Mouse (Mus musculus) layer of hippocampus, adult 11-12 months (tissue): ENCODE results near the gene Myh11.

Experiments used
- DNase-seq: peaks from one replicate; pipeline ENCODE4 v3.0.0; 2022; ENCODE audit warnings: low spot score

Gene Myh11

DNA sequence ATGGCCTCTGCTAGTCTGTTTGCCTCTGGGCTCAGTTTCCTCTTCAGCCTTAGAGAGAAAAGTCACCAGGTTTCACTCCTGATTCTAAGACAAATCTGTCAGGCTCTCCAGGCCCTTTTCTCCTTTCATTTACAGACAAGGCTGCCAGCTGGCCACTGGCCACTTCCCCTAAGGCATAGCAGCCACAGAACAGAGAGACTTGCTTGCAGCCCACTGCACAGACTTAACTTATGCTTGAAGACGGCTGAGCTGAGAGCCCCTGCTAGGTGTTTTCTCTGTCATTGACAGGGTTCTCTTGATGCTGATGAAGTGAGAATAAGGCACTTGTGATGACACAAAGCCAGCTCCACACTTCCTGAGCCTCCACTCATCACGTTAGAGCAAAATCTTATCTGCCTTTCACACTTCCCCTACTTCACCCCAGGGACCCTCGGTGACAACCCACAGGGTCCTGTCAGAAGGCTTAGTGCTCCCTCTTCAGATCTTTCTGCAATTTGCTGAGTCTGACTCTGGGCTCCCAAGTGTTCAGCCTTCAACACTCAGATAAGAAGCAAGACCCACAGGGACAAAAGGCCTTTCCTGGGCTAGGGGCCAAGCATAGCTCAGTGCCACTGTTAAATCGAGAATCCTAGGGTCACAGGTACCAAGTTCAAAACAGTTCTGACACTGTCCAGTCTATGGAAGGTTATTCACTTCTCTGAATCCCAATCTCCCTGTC, 25.8 kb downstream of the Myh11 start:
- DNase-seq: no peak

DNA sequence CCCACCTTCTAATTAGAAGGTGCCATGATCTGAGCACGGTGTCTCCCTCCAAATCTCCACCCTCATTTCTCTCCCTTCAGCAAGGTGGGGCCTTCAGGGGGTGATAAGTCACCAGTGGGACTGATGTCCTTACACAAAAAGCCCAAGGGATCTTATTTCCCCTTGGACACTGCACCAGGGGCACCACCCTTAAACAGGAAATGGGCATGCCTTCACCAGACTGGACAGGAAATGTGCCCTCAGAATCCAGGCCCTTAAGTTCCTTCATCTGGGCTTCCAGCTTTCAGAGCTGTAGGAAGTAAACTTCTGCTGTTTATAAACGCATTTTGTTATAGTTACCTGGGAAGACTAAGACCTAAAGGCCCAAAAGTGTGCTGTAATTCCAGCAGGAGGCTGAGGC, 26.7 kb downstream of the Myh11 start:
- DNase-seq: no peak

DNA sequence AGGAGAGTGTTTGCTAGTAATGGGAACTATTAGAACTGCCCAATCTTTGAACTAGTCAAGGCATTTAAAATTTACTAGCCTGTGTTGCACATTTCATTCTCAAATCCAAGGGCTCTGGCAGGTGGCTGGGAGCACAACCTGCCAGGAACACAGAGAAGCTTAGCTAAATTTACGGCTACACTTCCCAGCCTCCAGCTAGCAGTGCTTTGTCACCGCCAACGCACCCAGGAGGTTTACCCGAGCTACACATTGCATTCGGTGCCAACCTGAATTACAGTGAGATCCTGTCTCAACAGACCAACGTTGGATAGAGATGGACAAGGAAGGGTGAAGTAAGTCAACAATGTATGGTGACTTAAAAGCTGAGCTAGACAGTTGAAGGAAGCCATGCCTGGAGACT, 27.9 kb downstream of the Myh11 start:
- DNase-seq: no peak

DNA sequence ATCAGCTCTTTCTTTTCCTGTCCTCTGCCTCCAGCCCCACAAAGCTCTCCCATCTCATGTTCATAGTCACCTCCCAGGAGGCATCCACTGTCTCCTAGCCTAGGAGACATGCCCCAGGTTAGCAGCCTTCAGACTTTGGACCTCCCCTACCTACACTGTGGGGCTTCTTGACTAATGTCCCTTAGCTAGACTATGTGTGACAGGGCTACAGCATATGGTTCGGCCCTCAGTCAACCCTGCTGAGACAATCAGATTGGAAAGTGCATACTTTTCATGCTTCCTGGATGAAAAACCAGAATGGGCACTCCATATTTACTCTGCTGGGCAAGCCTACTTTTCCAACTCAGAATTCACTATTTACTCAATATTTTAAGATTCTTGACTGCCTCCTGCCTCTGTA, 28.8 kb downstream of the Myh11 start:
- no peak for DNase-seq

DNA sequence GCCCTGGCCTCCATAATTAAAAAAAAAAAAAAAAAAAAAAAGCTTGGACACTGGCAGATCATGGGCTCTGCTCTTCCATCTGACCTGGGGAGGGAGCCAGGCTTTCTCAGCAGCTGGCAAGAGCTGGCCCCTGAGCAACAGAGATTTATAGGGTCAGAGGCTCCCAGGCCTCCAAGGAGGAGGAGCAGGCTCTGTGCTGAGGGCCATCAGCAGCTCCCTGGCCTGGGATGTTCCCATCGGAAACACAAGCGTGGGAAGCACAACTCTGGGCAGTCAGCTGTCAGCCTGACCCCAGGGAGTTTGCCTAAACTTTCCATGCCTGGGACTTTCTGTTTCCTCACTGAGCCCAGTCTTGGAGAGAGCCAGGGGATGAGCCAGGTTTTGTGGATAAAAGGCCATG, 32.3 kb downstream of the Myh11 start:
- DNase-seq: no peak

DNA sequence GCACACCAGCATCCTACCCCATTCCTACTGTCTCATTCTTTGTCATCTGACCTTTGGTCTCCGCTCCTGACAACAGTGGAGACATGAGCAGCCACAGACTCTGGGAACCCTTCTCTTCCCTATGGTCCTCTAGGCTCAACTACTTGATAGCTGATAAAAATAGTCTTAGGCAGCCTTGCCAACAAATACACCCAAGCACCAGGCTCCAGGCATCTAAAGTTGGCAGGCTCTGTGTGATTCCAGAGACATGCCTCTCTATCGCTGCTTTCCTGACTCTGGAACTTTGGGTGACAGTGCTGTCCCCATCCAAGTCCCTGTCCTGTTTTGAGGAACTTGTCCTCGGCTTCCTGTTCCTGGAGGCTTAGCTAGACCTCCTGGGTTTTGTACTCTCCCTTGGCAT, 37.6 kb downstream of the Myh11 start:
- no peak for DNase-seq

DNA sequence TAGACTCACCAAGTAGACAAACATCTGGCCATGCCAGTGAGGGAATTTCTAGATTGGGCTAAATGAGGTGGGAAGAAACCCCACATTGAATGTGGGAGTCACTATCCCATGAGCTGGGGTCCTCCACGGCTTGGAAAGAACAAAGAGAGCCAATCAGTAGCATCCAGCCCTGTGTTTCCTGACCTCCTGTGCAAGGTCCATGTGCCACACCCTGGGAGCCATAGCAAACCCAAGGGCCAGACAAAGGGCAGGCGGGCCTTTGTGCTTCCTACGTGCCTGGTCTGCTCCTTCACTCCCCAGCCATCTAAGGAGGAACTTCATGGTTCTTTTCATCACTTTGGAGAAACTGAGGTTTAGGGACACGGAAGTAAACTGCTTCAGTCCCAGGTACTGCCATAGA, 38.3 kb downstream of the Myh11 start:
- no peak for DNase-seq

DNA sequence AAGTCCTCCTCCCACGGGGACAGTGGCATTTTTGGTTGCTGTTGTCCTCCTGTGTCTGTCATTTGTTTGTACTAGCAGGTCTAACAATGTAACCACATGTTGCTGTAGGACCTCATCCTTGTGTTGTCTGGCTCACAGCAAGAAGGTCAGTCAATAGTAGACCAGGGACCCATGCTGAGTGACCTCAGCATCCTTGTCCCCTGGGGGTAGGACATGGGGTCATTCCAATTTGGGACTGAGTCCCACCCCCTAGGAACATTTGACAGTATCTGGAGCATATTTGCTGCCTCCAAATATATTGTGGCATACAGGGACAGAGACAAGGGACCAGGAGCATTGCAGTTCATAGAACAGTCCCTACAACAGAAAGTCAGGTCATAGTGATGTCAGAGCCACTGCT, 41.3 kb downstream of the Myh11 start:
- DNase-seq: no peak

DNA sequence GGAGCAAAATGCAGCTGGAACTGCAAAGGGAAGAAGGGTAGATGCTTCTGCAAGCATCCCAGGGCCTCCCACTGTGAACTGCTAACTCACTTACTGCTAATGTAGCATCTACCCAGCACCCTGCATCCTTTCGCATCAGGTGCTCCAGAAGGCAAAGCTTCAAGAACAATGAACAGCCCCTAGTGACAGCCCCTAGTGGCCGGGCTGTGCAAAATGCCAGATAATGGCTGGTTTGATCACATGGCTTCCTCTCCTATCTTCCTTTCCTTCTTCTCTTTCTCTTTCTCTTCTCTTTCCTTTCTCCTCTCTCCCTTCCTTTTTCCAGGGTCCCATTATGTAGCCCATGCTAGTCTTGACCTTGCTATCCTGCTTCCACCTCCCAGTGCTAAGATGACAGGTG, 48.6 kb downstream of the Myh11 start:
- DNase-seq: no peak

DNA sequence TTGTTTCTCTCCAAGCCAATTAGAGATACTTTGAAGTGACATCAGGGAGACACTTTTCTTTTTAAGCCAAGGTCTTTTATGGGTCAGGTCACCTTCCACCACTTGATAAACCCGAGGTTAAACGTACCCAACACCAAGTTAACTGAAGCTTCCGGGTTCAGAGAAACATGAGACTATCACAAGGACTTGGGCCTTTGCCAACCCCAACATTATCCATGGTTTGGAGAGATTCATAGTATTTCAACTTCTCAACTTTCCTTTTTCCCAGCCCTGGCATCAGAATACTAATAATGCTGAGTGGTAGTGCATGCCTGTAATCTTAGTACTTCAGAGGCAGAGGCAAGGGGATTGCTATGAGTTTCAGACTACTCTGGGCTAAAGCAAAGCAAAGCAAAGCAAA, 49.1 kb downstream of the Myh11 start:
- DNase-seq: no peak

DNA sequence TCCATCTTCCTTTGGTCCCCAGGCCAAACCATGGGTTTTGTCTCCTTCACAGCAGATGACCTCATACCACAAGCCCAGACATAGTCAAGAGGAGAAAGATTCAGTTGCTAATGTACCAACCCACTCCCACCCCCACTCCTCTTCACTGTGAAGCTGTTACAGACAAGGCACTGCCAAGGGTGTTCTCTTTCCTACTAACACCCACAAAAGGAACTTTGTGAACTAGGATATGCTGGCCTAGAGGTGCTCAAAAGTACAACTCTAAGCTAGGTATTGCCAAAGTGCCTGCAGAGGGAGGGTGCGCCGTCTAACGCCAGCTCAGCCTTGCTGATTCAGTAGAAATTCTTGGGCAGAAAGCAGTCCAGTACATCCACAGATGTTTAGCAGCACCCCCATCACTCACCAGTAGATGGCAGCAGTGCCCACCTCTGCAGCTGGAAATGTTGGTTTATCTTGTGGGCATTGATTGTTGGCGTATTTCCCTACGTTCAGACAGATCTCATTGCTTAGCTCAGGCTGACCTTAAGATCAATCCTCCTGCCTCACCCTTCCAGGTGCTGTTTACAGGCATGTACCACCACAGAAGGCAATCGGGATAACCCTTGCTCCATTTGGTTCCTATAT, 54.0 kb downstream of the Myh11 start:
- DNase-seq: peak; percentile 84

DNA sequence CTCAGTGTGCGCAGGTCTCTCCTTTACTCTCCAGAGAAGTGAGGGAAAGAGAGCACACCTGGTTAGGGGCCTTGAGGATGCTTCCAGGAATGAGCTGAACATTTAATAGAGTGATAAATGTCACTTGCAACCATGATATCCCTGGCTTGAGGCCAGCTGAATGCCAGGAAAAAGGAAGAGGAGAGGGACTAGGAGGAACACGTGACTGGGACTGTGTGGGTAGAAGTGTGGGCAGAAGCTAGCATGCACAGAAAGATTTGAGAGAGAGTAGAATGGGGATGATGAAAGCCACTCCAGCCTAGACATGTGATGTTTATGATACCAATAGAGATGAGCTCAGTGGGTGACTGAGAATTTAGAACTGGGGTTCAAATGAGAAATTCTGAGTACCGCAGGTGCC, 76.0 kb downstream of the Myh11 start:
- peak; percentile 18 for DNase-seq

DNA sequence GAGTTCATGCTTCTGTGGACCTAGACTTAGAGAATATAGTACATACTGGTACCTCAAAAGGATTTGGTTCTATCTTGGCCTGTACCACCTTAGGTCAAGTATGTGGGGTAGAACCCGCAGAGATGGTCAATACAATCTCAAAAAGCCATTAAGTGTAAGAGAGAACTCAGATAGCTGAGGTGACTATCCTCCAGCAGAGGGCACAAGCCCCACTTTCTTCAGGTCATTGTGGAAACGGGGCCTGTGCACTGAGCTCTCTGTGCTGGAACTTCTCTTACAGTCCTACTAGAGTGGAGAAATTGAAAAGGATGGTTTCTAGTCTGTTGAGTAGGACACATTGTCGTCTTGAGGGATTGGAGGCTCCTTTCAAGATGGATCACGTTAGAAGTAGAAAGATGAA, 92.4 kb downstream of the Myh11 start:
- no peak for DNase-seq

DNA sequence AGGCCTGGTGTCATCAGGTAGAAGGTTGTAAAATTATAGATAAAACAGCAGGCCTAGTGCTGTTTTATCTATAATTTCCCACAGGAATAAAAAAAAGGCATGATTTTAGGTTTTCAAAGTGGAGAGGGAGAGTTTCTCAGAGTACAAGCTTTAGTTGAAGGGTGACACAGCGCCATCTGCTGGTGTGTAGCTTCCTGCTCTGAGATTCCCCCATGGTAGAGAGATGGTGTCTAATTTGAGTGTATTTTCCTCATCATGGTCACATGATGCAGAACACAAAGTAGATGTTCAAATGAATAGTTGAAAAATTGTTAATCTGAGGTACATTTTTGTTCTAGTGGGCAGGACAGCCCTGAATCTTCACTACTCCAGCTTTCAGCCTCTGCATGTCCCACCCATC, 95.7 kb downstream of the Myh11 start:
- peak; percentile 77 for DNase-seq

DNA sequence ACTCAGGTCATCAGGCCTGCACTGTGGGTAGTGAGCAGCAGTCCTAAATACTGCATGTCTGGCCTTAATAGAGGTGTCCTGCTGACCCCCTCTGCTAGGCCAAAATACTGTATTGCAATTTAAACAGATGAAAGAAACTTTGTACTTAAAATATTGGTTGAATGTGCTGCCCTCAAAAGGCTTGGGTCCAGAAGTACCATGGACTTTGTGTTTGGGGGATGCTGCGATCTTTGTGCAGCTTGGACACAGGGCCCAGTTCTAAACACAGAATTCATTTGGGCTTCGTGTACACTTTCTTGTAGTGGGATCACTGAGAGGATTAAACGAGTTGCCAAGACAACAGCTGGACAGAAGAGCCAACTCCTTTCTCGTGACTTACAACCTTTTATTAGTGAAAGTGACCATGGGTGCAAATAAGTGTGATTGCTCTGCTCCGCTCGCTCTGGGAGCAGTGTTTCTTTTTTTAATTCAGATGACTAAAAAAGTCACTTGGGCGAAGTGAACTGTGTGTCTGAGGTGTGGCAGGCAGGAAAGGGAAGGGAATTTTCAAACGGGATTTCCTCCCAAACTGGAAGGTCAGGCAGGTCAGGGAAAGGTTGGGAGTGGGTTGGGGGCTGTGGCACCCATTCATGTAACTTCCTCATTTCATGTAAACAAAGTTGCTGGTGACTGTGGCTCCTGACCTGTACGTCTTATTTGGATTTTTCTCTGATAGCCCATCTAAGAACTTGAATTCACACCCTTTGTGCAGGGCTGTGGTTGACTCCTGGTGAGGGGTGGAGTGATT, 96.8 kb downstream of the Myh11 start:
- no peak for DNase-seq

DNA sequence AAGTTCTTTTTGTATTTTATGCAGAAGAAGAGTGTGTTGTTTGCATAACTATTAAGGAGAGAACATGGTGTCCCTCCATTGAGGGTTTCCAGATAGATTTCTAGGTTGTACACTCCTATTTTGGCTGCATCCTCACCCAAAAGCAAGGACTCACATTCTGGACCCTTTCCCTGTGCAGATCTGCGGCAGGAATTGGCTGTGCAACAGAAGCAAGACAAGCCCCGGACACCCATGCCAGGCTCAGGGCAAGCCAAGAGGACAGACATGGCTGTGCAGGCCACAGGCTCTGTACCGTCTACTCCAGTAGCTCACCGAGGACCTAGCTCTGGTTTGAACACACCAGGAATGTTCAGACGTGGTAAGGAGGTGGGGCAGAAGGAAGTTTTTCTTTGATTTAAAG, 105.7 kb downstream of the Myh11 start:
- DNase-seq: no peak

DNA sequence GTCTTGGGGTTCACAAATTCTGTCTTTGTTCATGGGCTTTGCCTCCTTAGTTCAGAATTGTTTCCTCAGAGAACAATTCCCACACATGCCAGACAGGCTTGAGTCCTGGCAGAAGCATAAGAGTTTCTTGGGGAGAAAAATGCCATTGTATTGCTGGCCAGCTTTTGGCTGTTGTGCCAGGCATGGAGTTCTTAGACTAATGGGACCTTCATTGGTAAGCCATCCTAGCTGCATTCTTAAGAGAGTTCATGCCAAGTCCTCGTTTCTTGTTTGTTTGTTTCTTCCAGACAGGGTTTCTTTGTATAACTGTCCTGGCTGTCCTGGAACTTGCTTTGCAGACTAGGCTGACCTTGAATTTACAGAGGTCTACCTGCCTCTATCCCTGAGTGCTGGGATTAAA, 107.3 kb downstream of the Myh11 start:
- DNase-seq: peak; percentile 20

DNA sequence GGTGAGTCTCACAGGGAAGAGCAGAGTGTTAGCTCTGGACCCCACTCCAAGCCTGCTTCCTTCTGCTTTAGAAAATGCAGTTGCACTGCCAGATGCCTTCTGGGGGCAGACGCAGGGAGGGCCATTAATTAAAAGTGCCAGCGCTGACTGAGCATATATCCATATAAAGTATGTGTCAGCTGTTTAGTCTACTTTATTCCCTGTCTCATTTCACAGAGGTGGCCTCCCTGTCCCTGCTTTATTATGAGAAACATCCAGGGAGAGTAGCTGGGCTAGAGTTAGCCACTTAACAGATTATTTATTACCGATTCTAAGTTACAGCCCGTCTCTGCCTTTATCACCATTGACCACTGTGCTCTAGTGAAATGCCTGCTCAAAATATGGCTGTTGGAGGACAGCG, 108.8 kb downstream of the Myh11 start:
- DNase-seq: no peak

DNA sequence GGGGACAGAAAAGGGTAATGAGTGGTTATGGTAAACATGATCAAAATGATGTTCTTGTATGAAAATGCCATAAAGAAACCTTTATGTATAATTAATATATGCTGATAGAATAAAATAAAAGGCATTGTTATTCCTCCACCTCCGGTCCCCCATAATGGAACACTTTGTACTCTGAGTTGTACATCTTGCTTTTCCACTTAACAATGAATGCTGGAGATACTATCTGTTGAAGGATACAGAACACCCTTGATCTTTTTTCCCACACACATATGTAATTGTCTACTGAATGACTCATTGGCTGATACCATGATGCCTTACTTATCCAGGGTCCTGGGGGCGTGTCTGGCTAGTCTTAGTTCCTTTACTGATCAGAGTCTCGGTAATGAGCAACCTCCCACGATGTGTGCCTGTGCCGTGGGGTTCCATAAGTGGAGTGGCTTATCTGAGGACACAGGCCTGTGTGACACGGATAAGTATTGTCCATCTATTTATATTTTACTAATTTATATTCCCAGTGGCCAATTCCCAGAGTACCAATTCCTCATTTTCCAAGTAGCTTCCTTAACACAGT, 110.9 kb downstream of the Myh11 start:
- no peak for DNase-seq

DNA sequence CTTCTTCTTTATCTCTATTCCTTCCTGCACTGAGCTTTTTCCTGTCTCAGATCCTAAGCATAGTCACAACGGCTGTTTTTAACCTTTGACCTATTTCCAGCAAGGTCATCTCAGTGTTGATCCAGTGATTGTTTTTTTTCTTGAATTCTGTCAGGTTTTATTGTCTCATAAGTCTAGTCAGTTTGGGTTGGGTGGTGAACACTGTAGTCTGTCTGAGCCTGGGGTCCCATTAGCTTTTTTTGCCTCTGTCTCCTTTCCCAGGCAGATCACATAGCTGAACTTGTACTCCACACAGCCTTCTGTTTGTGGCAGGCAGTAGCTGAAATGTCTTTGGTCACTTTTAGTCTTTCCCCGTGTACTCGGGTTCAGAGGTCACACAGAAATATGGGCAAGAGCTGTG, 113.1 kb downstream of the Myh11 start:
- no peak for DNase-seq

DNA sequence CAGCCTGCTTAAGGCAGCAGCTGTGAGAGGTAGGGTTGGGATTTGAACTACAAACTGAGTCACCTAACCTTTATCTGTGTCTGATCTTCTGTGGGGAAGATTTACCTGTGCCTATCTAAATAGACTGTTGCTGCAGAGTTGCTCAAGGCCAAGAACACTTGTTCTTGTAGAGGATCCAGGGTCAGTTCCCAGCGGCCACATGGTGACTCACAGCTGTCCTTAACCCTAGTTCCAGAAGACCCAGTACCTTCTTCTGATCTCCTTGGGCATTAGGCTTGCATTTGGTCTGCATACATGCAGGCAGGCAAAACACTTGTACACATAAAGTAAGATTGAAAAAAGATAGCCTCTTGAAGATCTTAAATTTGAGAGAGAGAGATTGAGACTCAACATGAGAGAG, 121.5 kb downstream of the Myh11 start:
- no peak for DNase-seq

DNA sequence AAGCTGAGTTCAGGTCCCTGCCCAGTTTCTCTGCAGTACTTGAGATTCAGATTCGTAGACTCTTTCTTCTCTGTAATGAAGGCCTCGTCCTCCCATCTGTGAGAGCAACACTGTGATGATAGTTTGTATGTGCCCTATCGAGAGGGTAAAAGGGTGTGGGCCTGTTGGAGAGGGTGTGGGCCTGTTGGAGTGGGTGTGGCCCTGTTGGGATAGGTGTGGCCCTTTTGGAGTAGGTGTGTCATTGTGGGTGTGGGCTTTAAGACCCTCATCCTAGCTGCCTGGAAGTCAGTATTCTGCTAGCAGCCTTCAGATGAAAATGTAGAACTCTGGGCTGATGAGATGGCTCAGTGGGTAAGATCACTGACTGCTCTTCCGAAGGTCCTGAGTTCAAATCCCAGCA, 124.7 kb downstream of the Myh11 start:
- no peak for DNase-seq

DNA sequence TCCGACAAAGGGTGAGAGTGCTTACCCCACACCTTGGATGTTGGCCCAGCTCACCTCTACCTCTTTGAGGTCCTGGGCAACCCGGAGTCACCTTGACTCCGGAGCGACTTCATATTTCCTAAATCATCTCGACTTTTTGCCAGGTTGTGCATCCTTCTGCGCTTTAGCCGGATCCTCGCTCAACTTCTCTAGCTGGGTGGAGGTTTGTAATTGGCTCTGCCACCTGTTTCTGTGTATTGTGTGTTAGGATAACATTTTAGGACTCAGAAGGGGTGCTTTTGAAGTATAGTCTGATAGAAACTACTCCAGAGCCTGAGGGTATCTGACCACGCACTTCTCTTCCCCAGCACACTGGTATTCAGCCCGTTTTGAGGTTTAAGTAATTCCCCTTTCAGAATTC, 127.4 kb downstream of the Myh11 start:
- DNase-seq: no peak
